Mouse (Mus musculus): Measurements from ENCODE around the gene Tgfb1. TPM values are rescaled to one million over a fixed set of nuclear protein-coding genes. Genes with fewer than 3 reads are reported as not detected.

Gene Tgfb1
- total and polyA plus RNA-seq, 2 experiments = 1.8 to 6.8 TPM

DNA sequence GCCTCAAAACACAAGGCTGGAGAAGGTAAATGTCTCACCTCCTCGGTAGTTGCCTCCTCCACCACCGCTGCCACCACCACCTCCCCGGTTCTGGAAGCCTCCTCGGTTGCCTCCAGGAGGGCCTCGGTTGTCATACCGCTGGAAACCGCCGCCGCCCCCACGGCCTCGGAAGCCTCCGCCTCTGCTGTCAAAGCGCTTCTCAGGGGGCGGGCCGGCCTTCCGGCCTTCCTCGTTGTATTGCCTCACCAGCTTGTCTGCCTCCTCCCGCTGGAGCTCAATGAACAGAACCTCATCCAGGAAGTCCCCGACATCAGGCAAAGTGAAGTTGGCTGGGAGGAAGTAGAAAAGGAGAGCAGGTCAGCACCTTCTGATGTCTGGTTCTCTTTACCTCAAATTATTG lies 39.1 kb downstream of the Tgfb1 start:
- Histone ChIP-seq H3K4me1 (ENCODE audit: control insufficient read depth, insufficient read depth, low read length) (no peaks in the 10 kb centered on the region), H3K36me3 (ENCODE audit: control insufficient read depth, insufficient read depth, low read length) (peaks cover 69% of the 10 kb centered on the region), H3K27me3 (ENCODE audit: control insufficient read depth, insufficient read depth, low read length) (no peaks in the 10 kb centered on the region), H3K9ac (ENCODE audit: low read depth, low read length) (no peak overlapping the region), H3K79me2 (ENCODE audit: control insufficient read depth, insufficient read depth, low read length) (no peaks in the 10 kb centered on the region), H3K4me3 (ENCODE audit: insufficient read depth, low read depth, low read length) (no peak overlapping the region), H3K27ac (replicated peaks; ENCODE audit: insufficient read depth, low read depth, low read length) (no peak overlapping the region)
- TF ChIP-seq POLR2A (IDR thresholded peaks at IDR 0.05; ENCODE audit: extremely low read depth, insufficient read depth, low read length) (no peak), CTCF (IDR thresholded peaks at IDR 0.05; ENCODE audit: low read depth, low read length) (no peak)
- 82% methylated on average over 19 of the region's 19 CpGs for WGBS
- no peak for DNase-seq (ENCODE audit: extremely low read depth, low read depth, low spot score)

DNA sequence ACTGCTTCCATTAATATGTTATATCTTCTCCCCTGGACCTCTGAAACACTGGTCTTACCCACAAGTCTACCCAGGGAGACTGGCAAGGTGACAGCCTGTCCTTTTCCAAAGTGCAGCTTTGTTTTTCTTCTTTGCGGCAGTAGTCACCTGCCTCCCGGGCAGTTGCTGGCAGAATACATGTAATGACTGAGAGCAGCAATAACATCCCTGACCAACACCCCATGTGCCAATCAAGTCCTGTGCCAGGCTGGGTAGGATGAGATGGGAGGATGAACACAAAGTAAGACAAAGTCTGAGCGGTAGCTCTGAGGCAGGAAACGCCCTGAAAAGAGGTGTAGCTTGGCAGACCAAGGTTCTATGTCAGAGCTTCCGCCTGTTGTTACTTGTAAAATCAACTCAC lies 41.0 kb downstream of the Tgfb1 start:
- 73% methylated on average over 5 of the region's 5 CpGs for WGBS
- H3K4me1 ChIP-seq (ENCODE audit: control insufficient read depth, insufficient read depth, low read length) = no peaks in the 10 kb centered on the region
- H3K36me3 ChIP-seq (ENCODE audit: control insufficient read depth, insufficient read depth, low read length) = peaks cover 84% of the 10 kb centered on the region
- H3K27ac ChIP-seq (replicated peaks; ENCODE audit: insufficient read depth, low read depth, low read length) = no peak overlapping the region
- no peak overlapping the region for H3K4me3 ChIP-seq (ENCODE audit: insufficient read depth, low read depth, low read length)
- H3K79me2 ChIP-seq (ENCODE audit: control insufficient read depth, insufficient read depth, low read length) = no peaks in the 10 kb centered on the region
- DNase-seq (ENCODE audit: extremely low read depth, low read depth, low spot score) = no peak
- no peaks in the 10 kb centered on the region for H3K27me3 ChIP-seq (ENCODE audit: control insufficient read depth, insufficient read depth, low read length)
- H3K9ac ChIP-seq (ENCODE audit: low read depth, low read length) = no peak overlapping the region
- no peak for TF ChIP-seq CTCF (IDR thresholded peaks at IDR 0.05; ENCODE audit: low read depth, low read length)
- no peak for TF ChIP-seq POLR2A (IDR thresholded peaks at IDR 0.05; ENCODE audit: extremely low read depth, insufficient read depth, low read length)

DNA sequence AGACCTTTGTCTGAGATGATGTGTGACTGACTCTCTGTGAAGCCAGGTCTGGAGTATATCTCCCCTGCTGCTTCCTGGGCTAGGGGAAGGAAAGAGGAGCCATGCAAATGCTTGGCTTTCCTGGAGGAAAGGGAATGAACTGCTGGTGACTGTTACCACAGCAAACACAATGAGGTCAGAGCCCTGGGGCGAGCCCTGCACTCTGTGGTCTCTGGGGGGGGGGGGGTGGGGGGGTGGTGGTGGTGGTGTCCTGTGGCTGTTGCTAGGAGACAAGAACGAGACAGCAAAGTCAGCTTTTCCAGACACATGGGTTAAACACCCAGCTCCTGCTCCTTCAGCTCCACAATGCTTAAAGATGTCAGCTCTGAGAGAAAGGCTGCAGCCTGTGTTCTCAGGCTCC lies 42.6 kb downstream of the Tgfb1 start:
- H3K27me3 ChIP-seq (ENCODE audit: control insufficient read depth, insufficient read depth, low read length) = no peaks in the 10 kb centered on the region
- WGBS = 83% methylated on average over 2 of the region's 2 CpGs
- H3K9ac ChIP-seq (ENCODE audit: low read depth, low read length) = no peak overlapping the region
- H3K4me3 ChIP-seq (ENCODE audit: insufficient read depth, low read depth, low read length) = no peak overlapping the region
- peaks cover 81% of the 10 kb centered on the region for H3K36me3 ChIP-seq (ENCODE audit: control insufficient read depth, insufficient read depth, low read length)
- no peaks in the 10 kb centered on the region for H3K4me1 ChIP-seq (ENCODE audit: control insufficient read depth, insufficient read depth, low read length)
- TF ChIP-seq CTCF (IDR thresholded peaks at IDR 0.05; ENCODE audit: low read depth, low read length) = no peak
- TF ChIP-seq POLR2A (IDR thresholded peaks at IDR 0.05; ENCODE audit: extremely low read depth, insufficient read depth, low read length) = no peak
- H3K27ac ChIP-seq (replicated peaks; ENCODE audit: insufficient read depth, low read depth, low read length) = no peak overlapping the region
- H3K79me2 ChIP-seq (ENCODE audit: control insufficient read depth, insufficient read depth, low read length) = no peaks in the 10 kb centered on the region; the same call in 1 of the 2 replicates
- no peak for DNase-seq (ENCODE audit: extremely low read depth, low read depth, low spot score)

DNA sequence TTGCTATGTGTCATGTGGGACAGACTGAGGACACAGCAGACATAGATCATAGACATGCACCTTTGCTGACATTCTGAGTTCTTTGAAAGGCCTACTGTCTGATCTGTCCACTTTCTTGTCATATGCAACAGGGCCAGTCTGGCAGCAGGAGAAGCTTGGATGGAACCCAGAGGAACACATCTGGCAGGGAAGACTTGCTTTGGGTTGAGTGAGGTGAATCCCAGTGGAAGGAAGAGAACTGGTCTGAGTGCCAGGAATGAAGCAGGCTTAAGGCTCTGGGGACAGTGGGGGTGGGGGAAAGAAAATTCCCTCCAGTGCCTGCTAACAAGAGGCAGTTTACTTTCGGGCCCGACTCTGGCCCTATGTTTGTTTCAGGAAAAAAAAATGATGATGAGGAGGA lies 43.1 kb downstream of the Tgfb1 start:
- Histone ChIP-seq H3K4me3 (ENCODE audit: insufficient read depth, low read depth, low read length) (no peak overlapping the region), H3K4me1 (ENCODE audit: control insufficient read depth, insufficient read depth, low read length) (no peaks in the 10 kb centered on the region), H3K9ac (ENCODE audit: low read depth, low read length) (no peak overlapping the region), H3K27me3 (ENCODE audit: control insufficient read depth, insufficient read depth, low read length) (no peaks in the 10 kb centered on the region), H3K79me2 (ENCODE audit: control insufficient read depth, insufficient read depth, low read length) (no peaks in the 10 kb centered on the region; the same call in 1 of the 2 replicates), H3K27ac (replicated peaks; ENCODE audit: insufficient read depth, low read depth, low read length) (no peak overlapping the region), H3K36me3 (ENCODE audit: control insufficient read depth, insufficient read depth, low read length) (peaks cover 82% of the 10 kb centered on the region)
- no peak for DNase-seq (ENCODE audit: extremely low read depth, low read depth, low spot score)
- TF ChIP-seq CTCF (IDR thresholded peaks at IDR 0.05; ENCODE audit: low read depth, low read length) (no peak), POLR2A (IDR thresholded peaks at IDR 0.05; ENCODE audit: extremely low read depth, insufficient read depth, low read length) (no peak)
- 76% methylated on average over 2 of the region's 2 CpGs for WGBS

DNA sequence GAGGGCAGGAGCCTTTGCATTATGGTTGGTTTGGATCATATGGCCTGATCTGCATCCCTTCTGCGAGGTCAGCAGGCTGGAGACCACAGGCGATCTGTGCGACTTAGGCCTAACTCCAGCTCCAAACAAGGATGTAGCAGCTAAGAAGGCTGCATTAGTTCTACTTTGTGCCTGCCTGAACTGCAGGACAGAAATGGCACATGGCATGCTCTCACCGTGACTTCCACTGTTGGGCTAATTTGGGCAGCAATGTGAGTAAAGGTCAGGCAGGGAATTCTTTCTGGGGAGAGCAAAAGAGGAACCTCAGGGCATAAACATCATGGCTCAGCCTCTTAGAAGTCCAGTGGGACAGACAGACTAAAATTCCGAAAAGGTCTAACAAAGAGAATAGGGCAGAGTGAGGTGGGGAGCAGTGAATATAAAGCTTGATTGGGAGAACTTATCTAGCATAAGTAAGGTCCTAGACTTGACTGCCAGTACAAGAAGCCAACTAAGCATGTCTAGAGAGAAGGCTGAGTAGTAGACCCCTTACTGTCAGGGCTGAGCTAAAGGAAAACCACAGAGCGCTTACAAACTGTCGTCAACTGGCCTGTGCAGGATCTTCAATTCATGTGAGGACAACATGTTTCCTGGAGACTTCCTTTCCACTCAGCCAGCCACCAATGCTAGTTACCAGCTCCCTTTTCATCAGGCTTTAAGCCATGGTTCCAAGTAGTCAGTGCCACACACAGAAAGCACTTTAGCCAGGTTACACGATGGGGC lies 44.7 kb downstream of the Tgfb1 start:
- Histone ChIP-seq H3K27ac (replicated peaks; ENCODE audit: insufficient read depth, low read depth, low read length) (no peak overlapping the region), H3K36me3 (ENCODE audit: control insufficient read depth, insufficient read depth, low read length) (peaks cover 82% of the 10 kb centered on the region), H3K4me3 (ENCODE audit: insufficient read depth, low read depth, low read length) (no peak overlapping the region), H3K79me2 (ENCODE audit: control insufficient read depth, insufficient read depth, low read length) (no peaks in the 10 kb centered on the region; the same call in 1 of the 2 replicates), H3K4me1 (ENCODE audit: control insufficient read depth, insufficient read depth, low read length) (no peaks in the 10 kb centered on the region), H3K27me3 (ENCODE audit: control insufficient read depth, insufficient read depth, low read length) (no peaks in the 10 kb centered on the region), H3K9ac (ENCODE audit: low read depth, low read length) (no peak overlapping the region)
- TF ChIP-seq CTCF (IDR thresholded peaks at IDR 0.05; ENCODE audit: low read depth, low read length) = no peak
- no peak for TF ChIP-seq POLR2A (IDR thresholded peaks at IDR 0.05; ENCODE audit: extremely low read depth, insufficient read depth, low read length)
- 84% methylated on average over 8 of the region's 8 CpGs for WGBS
- no peak for DNase-seq (ENCODE audit: extremely low read depth, low read depth, low spot score)

DNA sequence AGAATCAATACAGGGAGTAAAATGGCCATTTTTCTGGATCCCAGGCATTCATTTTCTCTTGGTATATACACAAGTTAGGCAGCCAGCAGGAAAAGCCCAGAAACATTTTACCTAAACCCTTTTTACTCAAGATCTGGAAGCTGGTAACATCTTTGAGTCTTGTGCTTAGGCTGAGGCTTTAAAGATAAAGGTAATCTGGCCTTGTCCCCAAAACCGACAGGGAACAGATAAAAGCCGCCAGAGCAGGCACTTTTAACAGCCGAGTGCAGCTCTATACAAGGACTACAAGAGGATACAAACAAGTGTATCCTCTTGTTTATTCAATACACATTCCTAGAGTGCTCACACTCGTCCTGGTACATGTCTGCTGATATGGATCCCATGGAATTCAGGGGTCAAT lies 48.2 kb downstream of the Tgfb1 start:
- Histone ChIP-seq H3K4me1 (ENCODE audit: control insufficient read depth, insufficient read depth, low read length) (no peaks in the 10 kb centered on the region), H3K27me3 (ENCODE audit: control insufficient read depth, insufficient read depth, low read length) (no peaks in the 10 kb centered on the region), H3K4me3 (ENCODE audit: insufficient read depth, low read depth, low read length) (no peak overlapping the region), H3K79me2 (ENCODE audit: control insufficient read depth, insufficient read depth, low read length) (no peaks in the 10 kb centered on the region; the same call in 1 of the 2 replicates), H3K9ac (ENCODE audit: low read depth, low read length) (no peak overlapping the region), H3K36me3 (ENCODE audit: control insufficient read depth, insufficient read depth, low read length) (peaks cover 81% of the 10 kb centered on the region), H3K27ac (replicated peaks; ENCODE audit: insufficient read depth, low read depth, low read length) (no peak overlapping the region)
- DNase-seq (ENCODE audit: extremely low read depth, low read depth, low spot score) = no peak
- TF ChIP-seq CTCF (IDR thresholded peaks at IDR 0.05; ENCODE audit: low read depth, low read length) (no peak), POLR2A (IDR thresholded peaks at IDR 0.05; ENCODE audit: extremely low read depth, insufficient read depth, low read length) (no peak)
- 71% methylated on average over 4 of the region's 4 CpGs for WGBS

Measured in liver, adult 2 months (tissue).